Mouse (Mus musculus): Measurements from ENCODE around the gene Pgd.
"Not testable (repeated sequence)": the region's sequence is repeated elsewhere in the genome, so short reads cannot be mapped to it uniquely, and the experiment has no call there.

Gene Pgd

DNA sequence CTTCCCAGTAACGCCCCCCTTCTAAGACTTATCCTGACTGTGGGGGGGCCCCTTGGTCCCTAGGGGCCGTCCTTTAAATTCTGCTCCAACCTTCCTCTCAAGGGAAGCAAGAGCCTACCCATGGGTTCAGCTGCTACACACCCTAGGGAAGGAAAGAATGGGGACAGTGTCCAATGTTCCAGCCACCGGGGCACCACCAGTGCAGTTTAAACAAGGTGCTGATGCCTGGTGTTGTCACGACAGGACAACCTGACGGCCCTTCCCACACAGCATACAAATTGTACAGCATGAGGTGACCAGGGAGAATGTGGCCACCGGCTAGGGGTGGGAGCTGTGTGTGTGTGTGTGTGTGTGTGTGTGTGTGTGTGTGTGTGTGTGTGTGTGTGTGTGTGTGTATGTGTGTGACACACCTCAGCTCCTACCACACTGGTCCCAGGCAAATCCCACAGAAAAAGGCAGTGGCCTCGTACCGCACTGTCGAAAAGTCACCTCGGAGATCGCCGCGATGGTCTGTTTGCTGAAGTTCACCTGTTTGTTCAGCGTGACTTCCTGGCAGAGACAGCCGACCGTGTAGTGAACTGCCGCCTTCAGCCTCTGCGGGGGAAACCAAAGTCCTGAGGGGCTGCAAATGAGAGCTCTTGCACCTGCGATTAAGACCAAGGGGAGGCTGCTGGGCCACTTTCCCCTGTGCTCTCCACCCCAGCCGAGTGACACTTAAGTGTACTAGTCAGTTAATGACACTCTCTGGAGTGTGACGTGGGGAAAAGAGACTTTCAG is 34.6 kb downstream of the Pgd start:
- no peak for DNase-seq (ENCODE audit: low spot score)

DNA sequence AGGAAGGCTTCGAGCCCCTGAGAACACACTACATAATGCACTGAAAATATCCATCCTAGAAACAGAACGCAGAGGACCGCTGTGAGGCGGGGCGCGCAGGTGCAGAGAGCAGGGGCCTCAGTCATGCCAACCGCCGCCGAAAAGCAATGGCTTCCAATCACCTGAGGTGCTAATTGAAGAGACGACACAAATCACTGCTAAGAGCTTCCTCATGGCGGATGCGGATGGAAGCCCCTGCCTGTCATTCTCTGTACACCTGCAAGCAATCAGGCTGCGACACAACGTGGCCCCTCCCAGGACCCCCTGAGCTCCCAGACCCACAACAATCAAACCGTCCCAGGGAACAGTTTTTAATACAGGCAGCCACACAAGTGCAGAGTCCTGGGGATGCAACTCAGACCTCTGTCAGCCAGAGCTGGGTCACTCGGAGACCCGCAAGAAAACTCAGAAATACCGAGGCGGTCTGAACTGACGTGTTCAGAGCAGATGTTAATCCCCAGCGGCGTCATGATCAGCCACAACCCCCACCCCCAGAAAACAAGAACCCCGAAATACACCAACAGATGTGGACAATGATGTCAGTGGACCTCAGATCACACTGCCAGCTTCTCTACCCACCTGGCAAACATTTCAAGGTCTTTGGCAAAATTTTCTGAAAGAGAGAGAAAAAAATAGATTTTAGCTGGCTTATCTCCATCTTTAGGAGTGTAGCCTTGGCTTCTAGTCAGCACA is 35.4 kb downstream of the Pgd start:
- DNase-seq (ENCODE audit: low spot score), result no peak

DNA sequence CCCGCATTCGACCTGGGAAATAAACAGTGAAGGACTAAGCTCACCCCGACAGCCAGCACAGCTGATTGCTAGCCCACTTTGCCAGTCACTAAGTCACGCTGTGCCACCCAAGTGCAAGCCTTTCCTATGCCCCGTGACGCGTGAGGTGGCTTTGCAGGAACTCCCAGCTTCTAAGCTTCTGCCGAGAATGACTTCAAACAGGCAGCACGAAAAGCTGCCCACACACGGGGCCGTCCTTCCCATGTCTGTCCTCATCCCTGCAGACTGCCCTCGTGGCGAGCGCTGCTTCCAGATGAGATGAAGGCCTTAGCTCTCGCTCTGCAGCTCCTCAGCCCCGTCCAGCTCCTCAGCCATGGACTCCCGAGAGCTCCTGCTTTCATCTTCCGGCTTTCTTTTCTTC is 38.1 kb downstream of the Pgd start:
- no peak for DNase-seq (ENCODE audit: low spot score)

DNA sequence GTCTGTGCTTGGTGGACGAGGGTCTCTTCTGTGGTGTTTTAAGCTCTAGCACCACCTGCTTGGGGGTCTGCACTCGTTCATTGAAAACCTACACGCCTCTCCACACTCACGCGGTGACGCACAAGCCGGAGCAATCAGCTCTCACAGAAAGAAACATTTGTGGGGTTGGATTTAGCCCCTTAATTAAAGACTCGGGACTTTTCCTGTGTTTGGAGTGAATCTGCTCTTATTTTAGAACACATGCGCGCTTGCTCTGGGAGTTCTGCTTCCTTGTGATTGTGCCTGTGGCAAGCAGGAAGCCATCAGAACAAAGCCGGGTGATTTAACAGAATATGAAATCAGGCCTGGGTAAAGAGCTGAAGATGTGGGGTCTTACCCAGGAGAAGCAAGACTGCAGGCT is 39.9 kb downstream of the Pgd start, which contains the start of gene Cort:
Gene Cort, minus strand, starts transcription at position 101 of the 400 bp plus-strand sequence.
- DNase-seq (ENCODE audit: low spot score), result no peak

DNA sequence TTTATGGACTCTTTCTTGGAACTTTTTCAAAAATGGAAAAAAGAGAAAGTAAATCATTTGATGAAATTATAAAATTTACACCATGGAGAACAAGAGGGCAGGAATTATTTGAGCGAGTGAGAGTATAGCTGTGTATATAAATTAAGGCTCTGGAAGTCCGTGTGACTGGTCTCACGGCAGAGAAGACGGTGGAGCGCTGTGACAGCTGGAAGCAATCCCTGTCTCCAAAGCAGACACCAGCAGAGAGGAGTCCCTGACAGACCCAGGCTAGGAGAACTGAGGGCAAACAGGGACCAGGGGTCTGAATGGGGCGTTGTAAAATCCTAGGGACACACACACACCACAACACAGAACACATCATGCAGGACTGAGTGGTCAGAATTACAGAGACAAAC is 40.5 kb downstream of the Pgd start:
- no peak for DNase-seq (ENCODE audit: low spot score)

DNA sequence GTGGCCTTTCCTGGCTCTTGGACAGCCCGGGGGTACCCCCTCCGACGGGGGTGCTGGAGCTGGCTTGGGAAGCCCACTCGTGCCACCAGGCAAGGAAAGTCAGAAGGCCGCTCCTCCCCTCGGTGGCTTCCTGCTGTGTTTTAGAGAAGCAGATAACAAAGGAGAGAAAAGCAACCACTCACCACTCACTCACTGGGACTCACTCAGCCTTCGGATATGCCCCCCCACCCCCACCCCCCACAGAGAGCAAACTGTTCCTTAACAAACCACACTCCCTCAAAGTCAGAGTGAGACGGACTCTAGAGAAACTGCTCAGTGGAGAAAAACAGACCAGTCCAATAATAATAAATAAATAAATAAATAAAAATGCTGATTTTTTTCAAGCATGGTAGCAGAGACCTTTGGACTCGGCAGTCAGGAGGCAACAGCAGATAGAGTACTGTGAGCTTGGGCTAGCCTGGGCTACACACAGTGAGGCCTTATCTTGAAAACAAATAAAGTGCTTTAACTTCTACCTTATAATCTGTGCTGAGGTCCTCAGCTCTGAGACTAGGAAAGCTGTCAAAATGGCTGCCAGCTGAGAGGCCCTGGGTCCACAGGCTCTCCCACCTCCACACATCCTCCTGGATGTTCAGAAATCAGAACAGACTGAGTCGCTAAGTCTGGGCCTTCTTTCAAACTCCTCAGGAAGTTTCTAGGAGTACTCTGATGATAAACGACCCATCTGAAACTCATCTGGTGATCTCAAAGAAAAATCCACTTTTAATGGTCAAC is 41.0 kb downstream of the Pgd start:
- no peak for DNase-seq (ENCODE audit: low spot score)

DNA sequence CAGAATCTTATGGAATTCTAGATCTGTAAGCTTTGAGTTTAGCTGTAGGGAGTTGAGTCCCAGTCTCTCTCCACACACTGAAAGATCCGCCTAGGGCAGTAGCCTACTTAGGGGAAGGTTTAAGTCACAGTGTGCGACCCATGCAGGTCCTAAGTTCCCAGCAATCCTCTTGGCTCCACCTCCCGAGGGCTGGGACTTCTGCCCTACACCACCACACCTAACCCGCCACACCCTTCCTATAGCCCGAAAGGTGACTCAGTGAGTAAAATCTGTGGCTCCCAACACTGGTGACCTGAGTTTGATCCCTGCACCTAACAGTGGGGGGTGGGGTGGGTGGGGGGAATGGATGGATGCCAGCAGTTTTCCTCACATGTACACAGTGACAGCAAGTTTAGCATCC is 43.1 kb downstream of the Pgd start:
- no peak for DNase-seq (ENCODE audit: low spot score)

DNA sequence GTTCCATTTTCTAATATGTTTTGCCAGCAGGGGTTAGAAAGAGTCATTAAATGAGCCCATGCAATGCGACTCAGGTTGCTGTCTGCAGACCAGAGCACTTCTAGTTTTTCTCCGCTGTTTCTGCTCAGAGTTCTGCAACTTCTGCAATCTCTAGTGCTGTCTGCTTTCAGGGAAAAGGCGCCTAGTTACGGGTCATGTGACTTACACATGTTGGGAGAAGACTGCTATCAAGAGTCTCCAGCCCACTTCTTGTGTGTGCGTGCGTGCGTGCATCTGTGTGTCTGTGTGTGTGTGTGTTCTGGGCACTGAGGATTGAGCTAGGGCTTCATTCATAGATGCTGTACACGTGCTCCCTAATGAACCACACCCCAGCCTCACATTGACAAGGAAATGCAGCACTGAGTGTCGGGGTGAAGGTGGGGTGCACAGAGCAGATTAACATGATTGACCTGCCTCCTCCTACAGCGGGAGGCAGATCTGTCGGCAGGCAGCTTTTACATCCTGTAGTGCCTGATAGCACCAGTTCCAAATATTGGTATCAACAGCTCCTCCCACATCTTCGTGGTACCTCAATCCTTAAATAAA is 46.5 kb downstream of the Pgd start:
- not testable (repeated sequence) for DNase-seq (ENCODE audit: low spot score)

DNA sequence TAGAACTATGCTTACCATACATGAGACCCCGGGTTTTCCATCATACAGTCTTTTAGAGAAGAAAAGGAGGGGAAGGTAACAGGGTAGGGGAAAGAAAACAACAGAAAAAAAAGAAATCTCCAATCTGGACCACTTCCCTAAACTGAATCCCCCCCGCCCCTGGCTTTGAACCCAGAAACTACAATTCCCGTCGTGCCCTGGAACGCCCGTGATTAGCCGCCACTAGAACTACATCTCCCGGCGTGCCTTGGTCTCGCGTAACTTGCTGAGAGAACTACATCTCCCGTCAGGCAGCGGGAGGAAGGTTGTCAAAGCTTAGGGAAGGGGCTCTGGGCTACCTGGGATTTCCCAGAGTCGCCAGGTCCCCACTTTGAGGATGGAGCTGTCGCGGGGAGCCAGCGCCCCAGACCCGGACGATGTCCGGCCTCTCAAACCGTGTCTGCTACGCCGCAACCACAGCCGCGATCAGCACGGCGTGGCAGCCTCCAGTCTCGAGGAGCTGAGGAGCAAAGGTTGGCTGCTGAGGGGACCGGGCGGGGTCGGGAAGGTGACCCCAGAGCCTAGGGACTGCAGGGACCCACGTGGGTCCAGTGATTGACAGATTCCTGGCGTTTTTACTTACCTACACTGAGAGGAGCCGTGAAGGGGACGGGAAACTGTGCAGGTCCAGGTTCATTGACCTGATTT is 62.6 kb downstream of the Pgd start, which contains the start of gene Dffa:
Gene Dffa, plus strand, starts transcription at position 272 of the 687 bp plus-strand sequence.
- DNase-seq (ENCODE audit: low spot score), result peak; percentile 72

DNA sequence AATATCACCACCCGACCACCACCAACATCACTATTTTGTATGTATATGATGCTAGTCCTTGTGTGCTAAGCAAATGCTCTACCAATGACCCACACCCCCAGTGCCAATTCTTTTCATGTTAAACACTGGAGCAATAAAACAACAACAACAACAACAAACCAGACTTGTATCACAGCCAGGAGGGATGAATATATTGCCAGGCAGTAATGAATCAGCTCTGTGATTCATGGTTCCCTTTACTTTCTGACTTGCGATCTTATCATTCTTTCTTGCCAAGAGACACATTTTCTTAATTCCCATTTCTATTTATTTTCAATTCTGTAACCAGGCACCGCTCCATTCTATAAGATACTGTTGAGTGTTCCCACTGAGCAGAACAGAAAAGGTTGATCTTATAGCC is 65.1 kb downstream of the Pgd start:
- no peak for DNase-seq (ENCODE audit: low spot score)

DNA sequence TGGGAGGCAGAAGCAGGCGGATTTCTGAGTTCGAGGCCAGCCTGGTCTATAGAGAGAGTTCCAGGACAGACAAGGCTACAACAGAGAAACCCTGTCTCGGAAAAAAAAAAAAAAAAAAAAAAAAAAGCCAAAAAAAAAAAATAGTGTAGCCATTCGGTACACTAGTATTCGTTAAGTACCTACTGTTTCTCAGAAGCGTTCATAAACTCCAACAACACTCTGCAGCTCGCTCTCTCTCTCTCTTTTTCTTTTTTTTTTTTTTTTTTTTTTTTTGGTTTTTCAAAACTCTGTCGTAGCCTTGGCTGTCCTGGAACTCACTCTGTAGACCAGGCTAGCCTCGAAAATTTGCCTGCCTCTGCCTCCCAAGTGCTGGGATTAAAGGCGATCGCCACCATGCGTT is 66.1 kb downstream of the Pgd start:
- not testable (repeated sequence) for DNase-seq (ENCODE audit: low spot score)

Data from ovary, postnatal 10 days (tissue).